Mouse (Mus musculus) spleen, adult 2 months (tissue): ENCODE measurements around the gene C1qtnf9. TPM values are rescaled to one million over a fixed set of nuclear protein-coding genes. Genes with fewer than 3 reads are reported as not detected.

Experiments used
- DNase-seq, 2 experiments: peaks; one replicate each; pipeline versions ENCODE4 v3.0.0 to v3.0.0-alpha.2; 2012 to 2021; ENCODE audit warnings: low spot score in 2 of 2, low read depth in 1 of 2
- H3K27ac ChIP-seq: fragments of 200-500 bp; 2 replicates; pipeline ENCODE4 v1.5.1; 2012; ENCODE audit warnings: low read length, inconsistent platforms; ENCODE audit not compliant: insufficient read depth
- H3K27me3 ChIP-seq: fragments of 200-500 bp; 2 replicates; pipeline ENCODE4 v1.6.1; 2012; ENCODE audit warnings: mild to moderate bottlenecking, moderate library complexity, low read length, inconsistent platforms; ENCODE audit not compliant: control insufficient read depth, insufficient read depth
- H3K36me3 ChIP-seq: fragments of 200-500 bp; 2 replicates; pipeline ENCODE4 v1.6.1; 2012; ENCODE audit warnings: mild to moderate bottlenecking, low read length, inconsistent platforms; ENCODE audit not compliant: control insufficient read depth, insufficient read depth
- H3K4me1 ChIP-seq: fragments of 200-500 bp; 2 replicates; pipeline ENCODE4 v1.6.1; 2011; ENCODE audit warnings: inconsistent platforms; ENCODE audit not compliant: control insufficient read depth, insufficient read depth, insufficient read length
- H3K4me3 ChIP-seq: fragments of 200-500 bp; 2 replicates; pipeline ENCODE4 v1.5.1; 2011; ENCODE audit warnings: mild to moderate bottlenecking, inconsistent platforms; ENCODE audit not compliant: insufficient read depth, insufficient read length; ENCODE audit errors: extremely low read depth
- CTCF ChIP-seq: fragments of 200-500 bp; IDR thresholded peaks from 2 replicates; pipeline ENCODE4 v1.5.1; 2011; ENCODE audit warnings: mild to moderate bottlenecking, inconsistent platforms; ENCODE audit not compliant: insufficient read depth, insufficient read length, insufficient replicate concordance; ENCODE audit errors: extremely low read depth
- POLR2A ChIP-seq: fragments of 200-500 bp; IDR thresholded peaks from 2 replicates; pipeline ENCODE4 v1.6.1; 2011; ENCODE audit warnings: low read depth, low read length, inconsistent platforms
- WGBS: fragments of 180-500 bp; shearing (Covaris S2); methylation state at CpG from one replicate; pipeline ENCODE4 v1.1.7; 2018; 5-methylcytosine and 5-hydroxymethylcytosine counted together
- polyA plus RNA-seq: library from polyadenylated mRNA; depleted of rRNA; stranded (reverse); fragments of >200 nt; gene quantifications from 2 replicates; pipeline ENCODE4 v1.2.3, GENCODE M21; 2012

C1qtnf9 gene
- polyA plus RNA-seq, 1 experiment: 0.23 TPM

DNA sequence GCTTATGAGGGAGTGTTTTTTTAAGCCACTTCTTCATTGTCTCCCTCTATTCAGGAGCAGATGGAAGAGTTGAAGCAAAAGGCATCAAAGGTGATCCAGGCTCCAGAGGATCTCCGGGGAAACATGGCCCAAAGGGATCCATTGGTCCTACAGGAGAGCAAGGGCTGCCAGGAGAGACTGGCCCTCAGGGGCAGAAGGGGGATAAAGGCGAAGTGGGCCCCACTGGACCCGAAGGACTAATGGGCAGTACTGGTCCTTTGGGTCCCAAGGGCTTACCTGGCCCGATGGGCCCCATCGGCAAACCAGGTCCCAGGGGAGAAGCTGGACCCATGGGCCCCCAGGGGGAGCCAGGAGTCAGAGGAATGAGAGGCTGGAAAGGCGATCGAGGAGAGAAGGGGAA is 11.3 kb downstream of the C1qtnf9 start:
- Histone ChIP-seq H3K4me3 (no peak overlapping the region), H3K27ac (no peak overlapping the region), H3K36me3 (no peaks in the 10 kb centered on the region), H3K4me1 (no peaks in the 10 kb centered on the region), H3K27me3 (no peaks in the 10 kb centered on the region)
- WGBS: 96% methylated on average over 7 of the region's 7 CpGs
- TF ChIP-seq CTCF (no peak), POLR2A (no peak)
- DNase-seq: no peak

DNA sequence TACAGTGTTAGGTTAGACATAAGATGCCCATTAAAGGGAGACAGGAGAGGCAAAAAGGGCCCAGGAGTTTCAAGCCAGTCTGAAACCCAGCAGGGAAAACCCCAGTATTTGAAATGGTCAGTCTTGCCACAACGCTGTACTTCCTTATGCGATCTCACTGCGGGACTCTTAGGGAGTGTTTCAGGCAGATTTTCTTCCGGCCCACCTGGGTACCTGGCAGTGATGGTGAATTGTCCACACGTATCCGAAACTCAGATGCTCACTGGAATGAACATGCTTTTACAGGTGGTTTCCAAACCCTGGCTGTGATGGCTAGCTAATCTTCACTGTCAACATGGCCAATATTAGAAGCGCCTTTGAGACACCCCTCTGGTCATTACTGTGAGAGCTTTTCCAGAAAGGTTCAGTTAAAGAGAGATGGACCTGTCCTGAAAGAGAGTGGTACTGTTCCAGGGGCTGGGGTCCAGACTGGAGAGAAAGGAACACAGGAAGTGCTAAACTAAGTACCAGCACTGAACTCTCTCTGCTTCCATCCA is 14.3 kb downstream of the C1qtnf9 start:
- Histone ChIP-seq H3K4me1 (no peaks in the 10 kb centered on the region), H3K4me3 (no peak overlapping the region), H3K27ac (no peak overlapping the region), H3K36me3 (no peaks in the 10 kb centered on the region), H3K27me3 (no peaks in the 10 kb centered on the region)
- TF ChIP-seq POLR2A (no peak), CTCF (no peak)
- WGBS: 44% methylated on average over 7 of the region's 7 CpGs
- DNase-seq: no peak

DNA sequence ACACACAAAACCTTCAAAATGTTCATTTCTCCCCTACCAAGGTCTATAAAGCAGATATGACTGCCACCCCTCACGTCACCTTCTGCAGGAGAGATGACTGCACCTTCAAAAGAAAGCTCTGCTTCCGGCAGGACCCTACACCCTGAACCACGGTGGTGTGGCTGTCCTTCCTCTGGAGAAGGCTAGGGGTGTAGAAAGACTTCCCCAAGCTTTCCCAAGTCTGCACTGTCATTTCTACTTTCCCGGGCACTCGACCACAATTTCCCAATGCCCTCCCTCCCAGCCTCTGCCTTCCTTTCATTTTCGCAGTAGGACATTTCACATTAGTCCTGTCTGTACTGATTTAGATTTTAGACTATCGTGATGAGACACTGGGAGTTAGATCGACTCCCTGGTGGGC is 15.3 kb downstream of the C1qtnf9 start:
- H3K27ac ChIP-seq: no peak overlapping the region
- no peaks in the 10 kb centered on the region for H3K4me1 ChIP-seq
- H3K27me3 ChIP-seq: no peaks in the 10 kb centered on the region
- 28% methylated on average over 8 of the region's 8 CpGs for WGBS
- TF ChIP-seq CTCF: no peak
- TF ChIP-seq POLR2A: no peak
- H3K36me3 ChIP-seq: 0 out of 2 replicates have a peak, but pooled peaks cover 1% of the 10 kb centered on the region
- no peak overlapping the region for H3K4me3 ChIP-seq
- no peak for DNase-seq

DNA sequence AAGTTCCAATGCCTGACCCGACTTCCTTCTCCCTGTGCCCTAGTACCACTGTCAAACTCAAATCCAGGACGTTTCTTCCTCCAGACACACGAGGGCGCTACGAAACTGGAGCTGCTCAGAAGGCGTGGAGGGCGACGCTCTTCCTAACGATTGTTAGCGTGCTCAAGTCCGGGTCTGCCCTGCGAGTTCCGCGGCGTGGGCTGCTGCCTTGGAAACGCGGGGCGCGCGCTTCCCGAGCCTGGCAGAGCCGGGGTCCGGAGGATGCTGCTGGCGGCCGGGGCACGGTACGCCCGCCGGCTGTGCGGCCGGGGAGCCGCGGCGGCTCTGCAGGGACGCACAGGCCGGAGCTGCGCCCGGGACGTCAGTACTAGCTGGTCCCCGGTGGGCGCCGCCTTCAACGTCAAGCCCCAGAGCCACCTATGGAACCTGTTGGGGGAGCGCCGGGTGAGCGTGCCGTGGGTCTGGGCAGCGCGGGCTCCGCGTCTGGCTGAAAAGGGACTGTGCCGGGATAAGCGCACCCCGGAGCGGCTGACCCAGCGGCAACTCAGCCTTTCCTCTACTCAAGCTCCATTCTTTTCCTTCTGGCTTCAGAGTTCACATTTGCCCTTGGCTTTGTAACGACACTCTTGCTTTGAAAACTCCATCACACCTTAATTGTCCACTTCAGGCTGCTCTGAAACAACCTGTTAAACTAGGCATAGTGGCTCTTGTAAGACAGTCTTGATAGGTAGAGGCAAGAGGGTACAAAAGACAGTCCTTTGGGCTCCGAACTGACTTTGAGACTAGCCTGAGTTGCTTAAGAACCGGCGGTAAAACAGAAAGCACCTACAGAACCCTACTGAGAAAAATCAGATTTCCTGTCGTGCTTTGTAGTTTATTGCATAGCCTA is 16.7 kb downstream of the C1qtnf9 start, which contains the start of gene Mipep:
Gene Mipep, plus strand, starts transcription at position 147 of the 889 bp plus-strand sequence.
- Histone ChIP-seq H3K27ac (no peak within 1 kb of the TSS), H3K4me1 (no peaks in the 10 kb centered on the region), H3K36me3 (0 out of 2 replicates have a peak, but pooled peaks cover 2% of the 10 kb centered on the region), H3K4me3 (peak within 1 kb of the TSS; percentile 76), H3K27me3 (no peaks in the 10 kb centered on the region)
- WGBS: under 1% methylated on average over 61 of the region's 61 CpGs
- DNase-seq: peak; percentile 79 to 85
- TF ChIP-seq POLR2A (no peak), CTCF (peak; percentile 93)

DNA sequence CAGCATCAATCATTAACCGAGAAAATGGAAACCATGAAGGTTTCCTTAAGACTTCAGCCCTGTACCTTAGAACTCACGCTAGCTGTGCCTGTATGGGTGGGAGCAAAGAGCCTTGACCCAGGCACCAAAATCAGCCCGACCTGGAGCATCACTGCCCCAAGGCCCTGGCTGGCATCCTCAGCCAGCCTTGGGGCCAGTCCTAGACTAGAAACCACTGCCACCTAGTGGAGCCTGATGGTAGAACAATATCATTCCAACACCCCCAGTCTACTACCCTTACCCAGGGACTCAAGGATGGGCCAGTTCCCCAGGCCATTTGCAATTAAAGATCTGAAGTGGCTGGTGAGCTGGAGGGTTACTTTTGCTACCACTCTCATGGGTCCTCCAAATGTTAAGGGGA is 22.2 kb downstream of the C1qtnf9 start:
- H3K27me3 ChIP-seq: no peaks in the 10 kb centered on the region
- TF ChIP-seq CTCF (peak; percentile 38; the same call in 1 of the 2 replicates), POLR2A (no peak)
- H3K36me3 ChIP-seq: peaks cover 2% of the 10 kb centered on the region; the same call in 1 of the 2 replicates
- peak in 1 of 2 experiments; percentile 55 for DNase-seq
- WGBS: 53% methylated on average over 3 of the region's 3 CpGs
- no peak overlapping the region for H3K27ac ChIP-seq
- no peaks in the 10 kb centered on the region for H3K4me1 ChIP-seq
- no peak overlapping the region for H3K4me3 ChIP-seq

DNA sequence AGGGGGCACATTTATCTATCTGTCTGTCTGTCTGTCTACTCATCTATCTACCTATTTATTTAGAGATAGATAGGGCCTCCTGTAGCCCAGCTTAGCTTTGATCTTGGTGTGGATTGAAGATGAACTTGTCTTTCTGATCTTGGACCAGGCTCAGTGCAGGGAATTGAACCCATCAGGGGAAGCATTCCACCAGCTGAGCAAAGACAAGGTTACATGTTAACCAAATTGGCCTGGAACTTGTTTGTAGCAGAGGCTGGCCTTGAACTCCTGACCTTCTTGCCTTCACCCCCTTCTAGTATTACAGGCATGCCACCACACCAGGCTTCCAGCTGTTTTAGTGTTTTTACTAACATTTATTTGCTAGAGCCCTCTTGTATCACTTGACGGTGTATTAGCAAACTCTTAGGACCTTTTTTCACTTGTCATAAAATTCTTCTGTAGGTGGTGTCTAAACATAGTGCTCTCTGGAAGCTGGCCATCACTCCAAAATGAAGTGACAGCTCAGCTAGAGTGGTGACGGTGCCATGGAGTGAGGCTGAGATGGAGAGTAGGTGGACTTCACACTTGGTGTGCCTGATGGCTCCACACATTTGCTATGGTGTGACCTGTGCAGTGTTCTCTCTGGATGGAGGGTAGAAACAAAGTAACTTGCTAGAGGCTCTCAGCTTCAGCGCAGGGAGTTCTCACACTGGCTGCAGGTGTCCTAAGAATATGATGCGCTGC is 28.8 kb downstream of the C1qtnf9 start:
- H3K27me3 ChIP-seq: no peaks in the 10 kb centered on the region
- 93% methylated on average over 4 of the region's 4 CpGs for WGBS
- H3K4me3 ChIP-seq: no peak overlapping the region
- H3K27ac ChIP-seq: no peak overlapping the region
- H3K36me3 ChIP-seq: peaks cover 3% of the 10 kb centered on the region
- TF ChIP-seq POLR2A: no peak
- TF ChIP-seq CTCF: no peak
- H3K4me1 ChIP-seq: no peaks in the 10 kb centered on the region
- DNase-seq: no peak
